Mouse (Mus musculus) urinary bladder, postnatal 36 days (tissue): ENCODE results near the gene Ucma.

ENCODE experiments used
- DNase-seq, 2 experiments: peaks; one replicate each; pipeline ENCODE4 v3.0.0; 2022; ENCODE audit warnings: low spot score in 2 of 2, mixed read lengths in 1 of 2

Gene Ucma

GRCm38 (mm10) chr2:5007107-5007506 is 31.2 kb downstream of the Ucma start:
- no peak for DNase-seq

- DNase-seq = no peak
These were observed 36.1 kb downstream of the Ucma start for GRCm38 (mm10) chr2:5011898-5012490.

GRCm38 (mm10) chr2:5012491-5013324 is 36.8 kb downstream of the Ucma start, which contains the start of gene Mcm10:
Mcm10 (minus strand) TSS chr2:5012791.
- peak; percentile 87 to 92 for DNase-seq

- DNase-seq = no peak
These were observed 38.7 kb downstream of the Ucma start for GRCm38 (mm10) chr2:5014616-5015015.

GRCm38 (mm10) chr2:5015527-5015926 is 39.6 kb downstream of the Ucma start:
- no peak for DNase-seq

GRCm38 (mm10) chr2:5016922-5017321 is 41.0 kb downstream of the Ucma start:
- DNase-seq = no peak

- no peak for DNase-seq
These were observed 43.8 kb downstream of the Ucma start for GRCm38 (mm10) chr2:5019708-5020107.

- no peak for DNase-seq
These were observed 47.4 kb downstream of the Ucma start for GRCm38 (mm10) chr2:5023275-5023674.

GRCm38 (mm10) chr2:5023699-5024399 is 47.9 kb downstream of the Ucma start:
- DNase-seq = no peak

GRCm38 (mm10) chr2:5025162-5025733 is 49.3 kb downstream of the Ucma start:
- no peak for DNase-seq

- DNase-seq = no peak
These were observed 51.1 kb downstream of the Ucma start for GRCm38 (mm10) chr2:5027057-5027456.

- DNase-seq = no peak
These were observed 52.1 kb downstream of the Ucma start for GRCm38 (mm10) chr2:5028047-5028446.

- no peak for DNase-seq
These were observed 53.9 kb downstream of the Ucma start for GRCm38 (mm10) chr2:5029808-5030207.

- DNase-seq = no peak
These were observed 55.3 kb downstream of the Ucma start for GRCm38 (mm10) chr2:5031215-5031614.

- DNase-seq = no peak
These were observed 56.7 kb downstream of the Ucma start for GRCm38 (mm10) chr2:5032665-5033064.

GRCm38 (mm10) chr2:5033546-5034420 is 57.9 kb downstream of the Ucma start:
- peak in 1 of 2 experiments; percentile 23 for DNase-seq

- DNase-seq = no peak
These were observed 58.9 kb downstream of the Ucma start for GRCm38 (mm10) chr2:5034801-5035200.

- no peak for DNase-seq
These were observed 59.3 kb downstream of the Ucma start for GRCm38 (mm10) chr2:5035241-5035640.
